ENCODE assay signal across 30 mouse cellular contexts in the genomic region with DNA sequence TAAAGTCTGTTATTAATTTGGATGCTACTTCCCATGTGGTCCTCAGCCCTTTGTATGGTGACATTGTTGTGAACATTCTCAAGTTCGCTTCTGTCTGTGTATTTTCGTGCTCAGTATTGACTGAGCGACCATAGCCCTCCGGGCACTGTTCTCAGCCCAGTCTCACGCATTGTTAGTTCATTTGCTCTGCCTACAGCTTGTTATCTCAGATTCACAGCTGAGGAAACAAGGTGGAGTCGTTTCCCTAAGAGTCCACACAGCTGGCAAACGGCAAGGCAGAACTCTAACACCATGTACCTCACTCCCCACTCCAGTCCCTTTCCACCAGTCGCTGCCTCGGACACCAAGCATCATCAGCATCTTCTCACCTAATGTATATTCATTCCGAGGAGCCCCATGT.
A peak's percentile ranks its signal among the peaks of the same experiment; 100 is the strongest.
DNase-seq lines count a peak whose midpoint lies in the region; ATAC-seq lines count a peak whose summit lies in the region.
"Had no signal": no experiment of that assay in that cellular context is flagged by ENCODE, and none has a peak within 500 bp of the region (broad histone marks: within the 10 kb centered on the region; RNA-seq: fewer than 3 reads in every experiment).

No protein-coding gene starts in this region.

- no peak overlapping the region for H3K4me3 ChIP-seq in heart, embryonic 11.5 days (ENCODE audit: low read depth, low read length)
- H3K4me3 ChIP-seq in stomach, embryonic 16.5 days (replicated peaks; ENCODE audit: low read length), result no peak overlapping the region
- H3K4me3 ChIP-seq: embryonic facial prominence, embryonic 10.5 days; embryonic facial prominence, embryonic 13.5 days; erythroblast, embryonic 14.5 days; forebrain, embryonic 12.5 days; forebrain, embryonic 15.5 days; gastrocnemius, adult 2 months; heart, embryonic 13.5 days; hindbrain, embryonic 10.5 days; hindbrain, embryonic 13.5 days; intestine, embryonic 15.5 days had no signal

- H3K27me3 ChIP-seq in heart, embryonic 11.5 days (ENCODE audit: control insufficient read depth, insufficient read depth, low read length), result no peaks in the 10 kb centered on the region
- no peaks in the 10 kb centered on the region for H3K27me3 ChIP-seq in stomach, embryonic 16.5 days (ENCODE audit: control insufficient read depth, insufficient read depth, low read length)
- H3K27me3 ChIP-seq: CH12.LX; embryonic facial prominence, embryonic 13.5 days; forebrain, embryonic 12.5 days; forebrain, embryonic 15.5 days; heart, embryonic 13.5 days; hindbrain, embryonic 13.5 days; intestine, embryonic 15.5 days had no signal

- H3K9me3 ChIP-seq in heart, embryonic 11.5 days (replicated peaks; ENCODE audit: control insufficient read depth, low read length), result no peaks in the 10 kb centered on the region
- H3K9me3 ChIP-seq in stomach, embryonic 16.5 days (replicated peaks; ENCODE audit: control insufficient read depth, low read length), result no peaks in the 10 kb centered on the region
- H3K9me3 ChIP-seq: embryonic facial prominence, embryonic 10.5 days; embryonic facial prominence, embryonic 13.5 days; forebrain, embryonic 12.5 days; forebrain, embryonic 15.5 days; G1E; heart, embryonic 13.5 days; hindbrain, embryonic 10.5 days; hindbrain, embryonic 13.5 days; intestine, embryonic 15.5 days had no signal

- DNase-seq in heart, postnatal 36 days, result no peak
- peak; percentile 20 for DNase-seq in MEL-GATA-1-ER (ENCODE audit: extremely low read depth, low read depth)
- DNase-seq in retina, embryonic 14.5 days (ENCODE audit: low spot score), result no peak
- DNase-seq: adrenal gland, adult 8-10 months; adrenal gland, postnatal 25 days; B cell, adult 2 months; cerebellum, adult 11-12 months; cerebellum, adult 8-10 months; cerebellum, postnatal 10 days; cerebellum, postnatal 36 days; embryo, embryonic 11 days; gastrocnemius, adult 2 months; gastrocnemius, postnatal 14 days; heart, adult 18-20 months had no signal

- no peak overlapping the region for H3K27ac ChIP-seq in heart, embryonic 11.5 days (ENCODE audit: low read depth, low read length)
- H3K27ac ChIP-seq in stomach, embryonic 16.5 days (ENCODE audit: low read length), result no peak overlapping the region
- H3K27ac ChIP-seq: embryonic facial prominence, embryonic 10.5 days; embryonic facial prominence, embryonic 13.5 days; forebrain, embryonic 12.5 days; forebrain, embryonic 15.5 days; gastrocnemius, adult 2 months; heart, embryonic 13.5 days; hindbrain, embryonic 10.5 days; hindbrain, embryonic 13.5 days; intestine, embryonic 15.5 days had no signal

- peaks cover 13% of the 10 kb centered on the region for H3K4me1 ChIP-seq in heart, embryonic 11.5 days (ENCODE audit: control insufficient read depth, insufficient read depth, low read length)
- H3K4me1 ChIP-seq in stomach, embryonic 16.5 days (ENCODE audit: control insufficient read depth, insufficient read depth, low read length), result no peaks in the 10 kb centered on the region
- H3K4me1 ChIP-seq: forebrain, embryonic 12.5 days; forebrain, embryonic 15.5 days; hindbrain, embryonic 10.5 days; hindbrain, embryonic 13.5 days; intestine, embryonic 15.5 days had no signal

- H3K4me2 ChIP-seq in heart, embryonic 11.5 days, result no peak overlapping the region
- H3K4me2 ChIP-seq in stomach, embryonic 16.5 days (ENCODE audit: low read depth, low read length), result no peak overlapping the region
- H3K4me2 ChIP-seq: embryonic facial prominence, embryonic 13.5 days; forebrain, embryonic 12.5 days; forebrain, embryonic 15.5 days; heart, embryonic 13.5 days; hindbrain, embryonic 13.5 days; intestine, embryonic 15.5 days had no signal

- intact Hi-C loops in heart, postnatal 36 days (cut with DNase I), result no loop called here

- H3K9ac ChIP-seq in heart, embryonic 11.5 days (ENCODE audit: low read depth, low read length), result no peak overlapping the region
- H3K9ac ChIP-seq in stomach, embryonic 16.5 days (ENCODE audit: low read length), result no peak overlapping the region
- H3K9ac ChIP-seq: embryonic facial prominence, embryonic 13.5 days; forebrain, embryonic 12.5 days; forebrain, embryonic 15.5 days; heart, embryonic 13.5 days; hindbrain, embryonic 13.5 days; intestine, embryonic 15.5 days had no signal

- WGBS in heart, embryonic 11.5 days (ENCODE audit: insufficient replicate concordance), result 47% methylated on average over 10 of the region's 10 CpGs
- 54% methylated on average over 10 of the region's 10 CpGs for WGBS in stomach, embryonic 16.5 days

- H3K36me3 ChIP-seq in heart, embryonic 11.5 days (ENCODE audit: control insufficient read depth, insufficient read depth, low read length), result no peaks in the 10 kb centered on the region
- no peaks in the 10 kb centered on the region for H3K36me3 ChIP-seq in stomach, embryonic 16.5 days (ENCODE audit: control insufficient read depth, insufficient read depth, low read length)
- H3K36me3 ChIP-seq: embryonic facial prominence, embryonic 10.5 days; embryonic facial prominence, embryonic 13.5 days; forebrain, embryonic 12.5 days; forebrain, embryonic 15.5 days; G1E; heart, embryonic 13.5 days; hindbrain, embryonic 10.5 days; hindbrain, embryonic 13.5 days; intestine, embryonic 15.5 days had no signal

- 0 out of 2 replicates have a peak, but pooled peaks have one; percentile 18 for ATAC-seq in heart, embryonic 11.5 days (replicated peaks; ENCODE audit: insufficient number of reproducible peaks, low FRiP score, low TSS enrichment)
- ATAC-seq in stomach, embryonic 16.5 days (ENCODE audit: insufficient read depth, low FRiP score), result peak; percentile 83
- ATAC-seq in monocyte, adult 5-6 weeks (replicated peaks; ENCODE audit: insufficient number of reproducible peaks, low FRiP score, low TSS enrichment, poor library complexity, severe bottlenecking), result no peak
- ATAC-seq: activated CD4-positive, CD25-positive, alpha-beta regulatory T cell, adult 4 months; forebrain, embryonic 15.5 days; hindbrain, embryonic 16.5 days; intestine, embryonic 15.5 days had no signal
